Mouse (Mus musculus): ENCODE measurements around the gene Traf3ip3. TPM values are rescaled to one million over a fixed set of nuclear protein-coding genes. Genes with fewer than 3 reads are reported as not detected.

Traf3ip3 gene
- total RNA-seq, 2 experiments from 2014 or later: 1.8 to 3.0 TPM

GRCm38 (mm10) chr1:193138087-193138486 lies 63.4 kb downstream of the Traf3ip3 start:
- no peak for DNase-seq (ENCODE audit: extremely low spot score in 1 of 2, low spot score in 2 of 2)
- intact Hi-C loops (cut with DNase I): no loop called here

DNA sequence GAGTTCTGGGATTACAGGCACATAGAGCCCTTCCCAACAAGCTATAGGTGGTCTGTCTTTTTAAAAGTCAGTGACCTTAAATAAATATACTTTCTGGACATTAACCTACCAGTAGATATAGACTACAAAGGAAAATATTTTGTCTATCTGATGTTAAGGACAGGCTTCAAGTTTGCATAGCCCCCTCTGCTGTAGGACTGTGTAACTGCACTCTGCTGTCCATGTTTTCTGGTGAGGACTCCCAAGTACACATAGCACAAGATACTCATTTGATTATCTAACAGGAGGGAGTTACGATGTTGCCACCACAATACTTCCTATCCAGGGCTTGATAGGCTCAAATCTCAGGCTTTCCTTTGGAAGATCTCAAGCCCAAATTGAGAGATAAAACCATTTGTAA lies 67.8 kb downstream of the Traf3ip3 start:
- intact Hi-C loops (cut with DNase I): no loop called here
- no peak for DNase-seq (ENCODE audit: extremely low spot score in 1 of 2, low spot score in 2 of 2)

DNA sequence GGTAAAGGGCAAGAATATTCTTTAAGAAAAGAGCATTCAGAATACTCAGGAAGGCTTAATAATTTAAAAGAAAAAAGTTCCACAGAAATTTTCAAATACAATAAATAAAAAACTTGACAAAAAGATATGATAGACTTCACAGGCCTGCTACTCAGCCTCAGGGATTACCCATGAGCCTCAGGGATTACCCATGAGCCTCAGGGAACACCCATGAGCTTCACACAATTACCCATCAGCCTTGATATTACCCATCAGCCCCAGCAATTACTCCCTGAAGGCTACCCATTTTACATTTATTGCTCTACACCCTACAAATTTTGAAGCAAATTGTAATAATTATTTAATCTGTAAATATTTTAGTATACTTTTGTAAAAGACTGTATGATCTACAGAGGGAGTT lies 69.1 kb downstream of the Traf3ip3 start:
- intact Hi-C loops (cut with DNase I): no loop called here

GRCm38 (mm10) chr1:193131311-193131948 lies 70.1 kb downstream of the Traf3ip3 start:
- no peak for DNase-seq (ENCODE audit: extremely low spot score in 1 of 2, low spot score in 2 of 2)
- intact Hi-C loops (cut with DNase I): no loop called here

More for the DNA sequence above, 69.1 kb downstream of the Traf3ip3 start:
- no peak for DNase-seq (ENCODE audit: extremely low spot score in 1 of 2, low spot score in 2 of 2)

- intact Hi-C loops (cut with DNase I): no loop called here
- DNase-seq (ENCODE audit: extremely low spot score in 1 of 2, low spot score in 2 of 2): no peak
These were observed 70.7 kb downstream of the Traf3ip3 start for GRCm38 (mm10) chr1:193130839-193131238.

DNA sequence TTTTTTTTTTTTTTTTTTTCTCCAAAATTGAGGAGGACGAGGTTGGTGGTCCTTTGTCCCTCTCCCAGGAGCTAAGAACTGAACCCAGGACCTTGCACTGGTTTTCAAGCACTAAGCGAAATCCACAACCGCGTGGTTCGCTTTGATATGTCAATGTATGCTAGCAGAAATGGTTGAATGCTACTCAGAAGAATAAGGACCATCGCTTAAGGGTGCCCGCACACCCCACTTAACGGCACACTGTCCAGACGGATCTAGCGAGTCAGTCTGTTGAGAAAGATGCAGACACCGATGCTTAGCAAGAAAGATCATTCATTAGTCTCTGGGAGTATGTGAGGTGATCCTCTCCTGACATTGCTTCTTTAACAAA lies 71.1 kb downstream of the Traf3ip3 start:
- intact Hi-C loops (cut with DNase I): no loop called here
- DNase-seq (ENCODE audit: extremely low spot score in 1 of 2, low spot score in 2 of 2): no peak

GRCm38 (mm10) chr1:193129786-193130455 lies 71.6 kb downstream of the Traf3ip3 start, which contains the start of gene Diexf:
TSS of gene Diexf (minus strand) at chr1:193130272.
- peak; percentile 95 to 98 for DNase-seq (ENCODE audit: extremely low spot score in 1 of 2, low spot score in 2 of 2)
- intact Hi-C loops (cut with DNase I): loop anchor here (5.0 to 10.0 kb wide), 2 partner anchors 128 to 345 kb away; no protein-coding TSS in a partner anchor

- no peak for DNase-seq (ENCODE audit: extremely low spot score in 1 of 2, low spot score in 2 of 2)
- intact Hi-C loops (cut with DNase I): loop anchor here (5.0 to 10.0 kb wide), 2 partner anchors 127 to 345 kb away; no protein-coding TSS in a partner anchor
These were observed 72.2 kb downstream of the Traf3ip3 start for GRCm38 (mm10) chr1:193129321-193129720.

- no peak for DNase-seq (ENCODE audit: extremely low spot score in 1 of 2, low spot score in 2 of 2)
- intact Hi-C loops (cut with DNase I): loop anchor here (5.0 to 10.0 kb wide), 2 partner anchors 126 to 343 kb away; no protein-coding TSS in a partner anchor
These were observed 73.4 kb downstream of the Traf3ip3 start for GRCm38 (mm10) chr1:193128055-193128454.

DNA sequence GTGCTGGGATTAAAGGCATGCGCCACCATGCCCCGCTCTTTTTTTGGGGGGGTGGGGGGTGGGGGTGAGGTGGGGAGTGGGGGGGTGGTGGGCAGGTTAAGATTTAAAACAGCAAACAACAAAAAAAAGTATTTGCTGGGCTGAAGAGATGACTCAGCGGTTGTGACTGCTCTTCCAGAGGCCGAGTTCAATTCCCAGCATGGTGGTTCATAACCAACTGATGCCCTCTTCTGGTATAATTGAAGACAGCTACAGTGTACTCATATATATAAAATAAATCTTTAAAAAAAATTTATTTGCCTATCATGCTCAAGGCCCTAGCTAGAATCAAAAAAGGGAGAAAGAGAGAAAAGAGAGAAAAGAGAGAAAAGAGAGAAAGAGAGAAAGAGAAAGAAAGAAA lies 75.7 kb downstream of the Traf3ip3 start:
- DNase-seq (ENCODE audit: extremely low spot score in 1 of 2, low spot score in 2 of 2): no peak
- intact Hi-C loops (cut with DNase I): loop anchor here (5.0 to 10.0 kb wide), 2 partner anchors 124 to 341 kb away; no protein-coding TSS in a partner anchor

Other genes with a start within 250 kb of the Traf3ip3 start
- gene Syt14, start 165.9 kb downstream of the Traf3ip3 start, total RNA-seq (2021): 10 to 100 TPM; 23.4 to 24.2 TPM
- 10 to 100 TPM; 15.0 to 17.8 TPM for gene Diexf, start 71.4 kb downstream of the Traf3ip3 start, total RNA-seq (2021)
- 1 to 10 TPM; 1.8 to 2.8 TPM for gene Irf6, start 48.6 kb downstream of the Traf3ip3 start, total RNA-seq (2021)
- 1 to 10 TPM; 4.6 to 5.4 TPM for gene A130010J15Rik, start 33.7 kb downstream of the Traf3ip3 start, total RNA-seq (2021)
- 1 to 10 TPM; 1.4 to 2.1 TPM for gene Lamb3, start 6.0 kb upstream of the Traf3ip3 start, total RNA-seq (2021)
- 10 to 100 TPM; 15.6 to 16.5 TPM for gene Hsd11b1, start 62.4 kb upstream of the Traf3ip3 start, total RNA-seq (2021)
- gene G0s2, start 71.5 kb upstream of the Traf3ip3 start, total RNA-seq (2021): 1 to 10 TPM; 4.7 to 6.2 TPM
- gene Camk1g, start 168.6 kb upstream of the Traf3ip3 start, total RNA-seq (2021): 10 to 100 TPM; 38.9 TPM

Data from left cerebral cortex, postnatal 10 days (tissue).